Mouse (Mus musculus) brain, adult 2 months (tissue): ENCODE measurements at regions not wholly inside any gene's neighbourhood (a gene's known extent, or its start where the extent isn't known, plus 50 kb on each side); places are given as distances from the start of the nearest gene placed in this dataset.

Experiments
- DNase-seq: peaks from one replicate; pipeline ENCODE4 v3.0.0; 2011; ENCODE audit warnings: low read depth, low spot score

DNA sequence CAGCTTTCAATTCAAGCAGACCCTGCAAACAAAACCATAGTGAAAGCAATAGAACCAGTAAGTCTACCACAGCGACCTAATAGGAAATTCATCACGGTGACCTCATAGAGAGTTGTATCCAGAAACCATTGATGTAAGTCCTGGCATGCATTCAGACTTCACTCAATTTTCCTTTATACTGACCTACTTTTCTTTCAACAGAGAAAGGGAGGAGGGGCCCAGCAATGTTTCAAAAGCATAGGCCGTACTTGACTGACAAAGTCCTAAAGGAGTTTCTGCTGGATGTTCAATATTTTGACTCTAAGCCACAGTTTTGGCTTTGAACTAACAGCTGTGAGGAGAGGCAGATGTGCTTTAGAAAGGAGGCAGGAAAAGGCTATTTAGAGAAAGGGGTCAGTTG lies 88.4 kb downstream of the AI593442 start:
- peak; percentile 31 for DNase-seq

DNA sequence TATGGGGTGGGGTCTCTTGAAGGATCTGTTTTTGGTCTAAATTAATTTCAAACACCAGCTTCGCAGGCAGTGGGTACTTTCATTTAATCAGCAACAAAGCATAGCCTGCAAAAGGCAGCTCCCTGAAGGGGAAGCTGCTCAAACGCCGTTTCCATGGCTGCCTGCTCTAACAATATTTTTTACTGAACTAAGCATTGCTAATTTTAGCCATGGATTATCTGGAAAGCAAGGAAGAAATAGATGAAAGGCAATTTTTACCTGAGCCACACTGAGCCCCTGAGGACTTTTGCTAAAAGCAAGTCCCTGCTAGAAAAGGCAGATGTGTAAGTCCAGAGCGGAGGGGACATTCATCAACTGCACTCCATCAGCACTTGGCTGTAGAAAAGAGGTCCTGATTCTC lies 105.5 kb downstream of the AI593442 start:
- DNase-seq, result peak; percentile 71

DNA sequence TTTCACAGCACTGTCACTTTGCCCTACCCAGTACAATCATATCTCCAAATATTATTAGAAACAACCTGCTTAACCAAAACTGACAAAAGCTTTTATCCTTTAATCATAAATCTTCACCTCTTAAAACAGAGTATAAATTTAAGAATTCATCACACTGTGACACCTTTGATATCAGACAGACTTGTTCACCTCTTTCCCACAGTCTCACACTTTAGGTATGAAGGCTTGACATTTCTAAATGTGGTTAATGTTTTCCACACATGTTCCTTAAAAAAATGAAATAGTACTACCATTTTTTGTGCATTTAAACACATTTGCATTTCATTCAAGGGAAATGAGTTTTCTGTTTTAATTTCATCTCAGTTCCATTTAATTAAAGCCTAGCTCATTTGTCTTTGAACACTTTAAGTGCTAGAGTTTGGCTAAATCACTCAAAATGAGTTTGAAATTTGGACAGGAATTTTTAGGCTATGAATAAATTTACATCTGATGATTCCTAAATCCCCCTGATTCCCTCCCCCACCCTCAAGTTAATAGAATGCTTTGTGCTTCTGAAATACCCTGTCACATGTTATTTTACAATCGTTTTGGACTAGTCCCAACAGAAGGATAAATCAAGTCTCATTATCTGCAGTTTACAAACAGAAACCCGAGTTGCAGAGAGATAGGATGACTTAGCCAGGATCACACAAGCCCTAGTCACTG lies 127.9 kb downstream of the AI593442 start:
- no peak for DNase-seq

GRCm38 (mm10) chr9:52546071-52546470 lies 133.5 kb downstream of the AI593442 start:
- no peak for DNase-seq

- DNase-seq, result no peak
Measured at GRCm38 (mm10) chr9:52539086-52539485, 140.5 kb downstream of the AI593442 start.

DNA sequence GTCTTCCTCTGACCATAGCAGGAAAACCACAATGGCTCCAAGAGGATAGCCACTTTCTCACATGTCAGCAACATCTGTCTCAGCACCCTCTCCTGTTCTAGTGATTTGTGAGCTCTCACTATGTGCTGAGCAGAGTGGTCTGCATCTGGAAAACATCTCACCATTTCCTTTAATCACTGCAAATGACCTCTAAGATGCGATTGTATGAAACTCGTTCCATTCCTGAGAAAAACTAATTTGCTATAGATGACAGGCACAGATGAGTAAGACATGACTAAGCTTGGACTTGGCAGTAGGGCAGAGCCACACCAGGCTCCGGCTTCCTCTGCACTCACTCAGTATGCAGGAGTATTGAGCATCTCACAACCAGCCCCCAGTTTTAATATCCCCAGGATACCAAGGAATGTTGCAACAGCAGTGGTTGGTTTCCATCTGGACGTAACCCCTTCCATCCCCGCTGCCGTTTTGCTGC lies 150.1 kb downstream of the AI593442 start:
- peak; percentile 27 for DNase-seq

GRCm38 (mm10) chr9:52500487-52500886 lies 179.1 kb downstream of the AI593442 start:
- no peak for DNase-seq

- peak; percentile 38 for DNase-seq
Measured at GRCm38 (mm10) chr9:52495483-52496270, 183.9 kb downstream of the AI593442 start.

DNA sequence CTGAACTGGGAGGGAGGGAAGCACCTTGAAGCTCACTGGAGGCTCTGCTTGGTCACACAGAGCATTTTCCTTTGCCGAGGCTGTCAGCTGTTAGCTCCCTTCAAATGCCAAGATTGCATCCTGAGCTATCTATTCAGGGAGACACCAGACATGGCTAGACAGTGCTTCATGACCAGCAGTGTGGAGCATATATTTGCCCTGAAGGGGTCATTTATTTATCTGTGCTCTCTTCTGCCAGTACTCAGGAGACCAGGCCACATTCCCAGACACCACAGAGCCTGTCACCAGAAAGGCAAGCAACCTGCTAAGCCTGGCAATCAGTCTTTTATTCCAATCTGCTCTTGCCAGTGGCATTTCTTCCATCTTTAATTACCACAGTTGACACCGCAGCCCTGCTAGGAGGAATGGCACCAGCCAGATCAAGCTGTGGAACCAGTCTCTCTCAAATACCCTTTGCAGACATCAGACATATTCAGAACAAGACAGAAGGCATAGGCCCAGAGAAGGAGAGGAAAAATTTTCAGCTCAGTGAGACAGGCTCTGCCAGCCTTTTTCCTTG lies 186.6 kb downstream of the AI593442 start:
- DNase-seq, result peak; percentile 43

DNA sequence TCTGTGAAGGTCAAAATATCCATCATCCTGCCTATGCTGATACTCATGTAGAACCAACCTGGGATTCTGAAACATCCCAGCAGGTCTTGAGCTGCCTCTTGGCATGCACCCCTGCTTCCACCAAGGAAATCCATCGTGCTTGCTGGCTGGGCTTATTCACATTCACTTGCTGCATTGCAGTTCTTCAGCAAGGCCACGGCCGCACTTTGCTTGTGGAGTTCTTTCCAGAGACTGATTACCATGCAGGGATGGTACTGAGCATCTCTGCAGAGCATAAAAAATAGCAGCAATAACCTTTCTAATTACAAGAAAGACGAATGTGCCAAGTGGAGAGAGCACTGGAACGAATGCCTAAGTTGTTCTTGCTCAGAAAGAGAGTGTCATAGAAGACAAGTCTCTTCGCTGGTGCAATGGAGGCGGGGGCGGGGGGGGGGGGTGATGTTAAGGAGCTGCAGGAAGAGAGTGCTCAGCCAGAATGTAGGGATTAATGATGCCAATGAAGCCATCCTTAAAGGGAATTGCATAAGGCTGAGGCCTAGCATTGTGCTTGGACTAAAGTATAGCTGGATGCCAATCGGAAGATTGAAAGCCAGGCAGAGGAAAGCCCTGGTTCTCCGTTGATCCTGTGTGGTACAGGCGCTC lies 205.9 kb downstream of the AI593442 start:
- DNase-seq, result peak; percentile 53

- peak; percentile 78 for DNase-seq
Measured at GRCm38 (mm10) chr9:52472859-52473258, 206.7 kb downstream of the AI593442 start.

- DNase-seq, result no peak
Measured at GRCm38 (mm10) chr9:52458518-52458917, 221.1 kb downstream of the AI593442 start.

DNA sequence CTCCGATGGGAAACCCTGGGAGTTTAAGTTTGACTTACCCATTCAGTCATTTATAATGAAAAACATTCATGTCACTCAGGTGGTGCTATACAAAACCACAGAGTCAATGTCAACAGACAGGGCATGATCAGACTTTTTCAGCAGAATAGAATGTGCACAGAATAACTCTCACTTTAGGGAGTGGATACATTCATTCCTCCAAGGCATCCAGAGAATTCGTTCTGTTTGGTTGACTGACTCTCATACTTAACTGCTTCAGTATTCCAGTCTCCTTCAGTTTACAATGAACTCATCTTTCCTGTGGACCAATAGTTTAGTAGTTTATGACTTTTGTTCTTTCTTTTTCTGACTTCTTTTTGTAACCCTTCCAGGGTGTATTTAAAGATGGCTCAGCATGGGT lies 225.1 kb downstream of the AI593442 start:
- no peak for DNase-seq

- DNase-seq, result peak; percentile 13
Measured at GRCm38 (mm10) chr9:52451792-52452191, 227.8 kb downstream of the AI593442 start.

GRCm38 (mm10) chr9:52448245-52448644 lies 231.3 kb downstream of the AI593442 start:
- peak; percentile 58 for DNase-seq

GRCm38 (mm10) chr9:52443228-52443627 lies 236.4 kb downstream of the AI593442 start:
- DNase-seq, result no peak

DNA sequence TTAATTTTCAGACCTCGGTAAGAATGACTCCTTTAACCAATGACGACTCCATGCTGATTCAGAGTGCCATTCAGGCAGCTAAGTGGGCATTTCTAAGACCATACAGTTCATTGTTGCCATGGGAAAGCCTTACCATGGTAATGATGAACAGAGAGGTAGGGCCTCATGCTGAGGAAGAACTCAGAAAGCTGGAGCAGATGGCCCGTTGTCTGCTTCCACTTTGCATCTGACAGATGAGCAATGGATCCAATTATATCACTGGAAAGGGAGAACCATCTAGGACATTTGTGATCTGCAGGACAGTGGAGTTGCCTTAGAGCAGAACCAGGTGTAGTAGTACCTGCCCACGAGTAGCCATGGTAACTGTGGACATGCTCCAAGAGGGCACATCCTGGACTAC lies 245.4 kb downstream of the AI593442 start:
- DNase-seq, result peak; percentile 73

GRCm38 (mm10) chr9:52425413-52425812 lies 254.2 kb downstream of the AI593442 start:
- no peak for DNase-seq

DNA sequence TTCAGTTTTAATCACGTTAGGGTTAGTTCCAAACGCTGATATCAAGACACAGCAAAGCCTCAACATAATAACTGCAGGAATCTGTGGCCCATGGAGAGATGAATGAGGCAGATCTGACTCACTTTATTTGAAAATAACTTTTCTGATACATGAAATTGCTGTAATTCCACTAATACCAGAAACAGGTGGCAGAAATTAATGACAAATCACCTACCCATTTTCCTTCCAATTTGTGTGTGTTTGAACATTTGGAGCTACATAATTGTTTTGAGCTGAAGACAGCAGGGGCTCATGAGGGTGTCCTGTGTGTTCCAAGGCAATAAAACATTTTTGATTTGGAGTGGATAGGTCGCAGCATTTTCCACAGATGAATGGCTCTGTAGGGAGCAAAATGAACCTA lies 254.2 kb upstream of the Zc3h12c start:
- no peak for DNase-seq

- no peak for DNase-seq
Measured at GRCm38 (mm10) chr9:52415706-52416105, 247.3 kb upstream of the Zc3h12c start.

DNA sequence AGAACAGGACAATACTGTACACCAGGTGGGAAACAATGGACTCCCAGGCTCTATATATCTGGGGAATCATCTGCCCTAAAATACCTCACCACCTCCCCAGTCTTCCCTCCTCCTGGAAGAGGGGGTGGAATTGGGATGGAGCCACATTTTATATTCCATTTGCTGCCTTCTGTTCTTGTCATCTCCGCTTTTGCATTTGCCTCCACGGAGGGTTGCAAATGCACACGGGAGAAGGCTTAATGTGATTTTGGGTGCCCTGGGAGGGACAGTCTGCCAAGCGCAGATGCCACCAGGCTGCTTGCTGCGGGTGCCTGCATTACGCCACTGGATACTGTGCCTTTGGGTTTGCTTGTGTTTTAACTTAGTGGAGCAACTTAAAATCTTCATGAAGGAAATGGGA lies 239.5 kb upstream of the Zc3h12c start:
- DNase-seq, result peak; percentile 89

GRCm38 (mm10) chr9:52402496-52402895 lies 234.1 kb upstream of the Zc3h12c start:
- DNase-seq, result peak; percentile 80
